Mouse (Mus musculus): ENCODE measurements around the gene Setd1b.

- TF ChIP-seq CTCF (IDR thresholded peaks at IDR 0.05; ENCODE audit: low read depth, low read length) (no peak), POLR2A (IDR thresholded peaks at IDR 0.05; ENCODE audit: borderline replicate concordance, low read depth, low read length) (no peak)
Observed at GRCm38 (mm10) chr5:123193436-123193835, 51.4 kb downstream of the Setd1b start.
